Mouse (Mus musculus) layer of hippocampus, postnatal 14 days (tissue): ENCODE data around the gene Auh. TPM values are rescaled to one million over a fixed set of nuclear protein-coding genes. Genes with fewer than 3 reads are reported as not detected.

Source experiments
- DNase-seq, 2 experiments: peaks; one replicate each; pipeline ENCODE4 v3.0.0; 2021 to 2022; ENCODE audit warnings: low spot score in 2 of 2, mixed read lengths in 1 of 2
- long read RNA-seq, 2 experiments: library from polyadenylated mRNA; stranded (forward); transcript quantifications; one replicate each; pipeline ENCODE4 v2.0.0; 2021
- total RNA-seq, 2 experiments: library from RNA; stranded (reverse); gene quantifications; 2 replicates each; pipeline ENCODE4 v1.2.3; 2021

The Auh gene
- total RNA-seq = 100 to 1,000 TPM in 1 of 2 experiments, 10 to 100 TPM in 1; 99.3 to 109 TPM
- long read RNA-seq, experiment 1, transcript Auh-201 (10 exons, 1,320 nt) = major isoform, 75 of 95 reads
- long read RNA-seq, experiment 1, partial matches to known transcripts = 5 of 95 reads
- long read RNA-seq, experiment 1, other reads (novel, unspliced or antisense) = 13 of 95 reads
- long read RNA-seq, experiment 2, transcript Auh-201 (10 exons, 1,320 nt) = major isoform, 82 of 102 reads
- long read RNA-seq, experiment 2, partial matches to known transcripts = 5 of 102 reads
- long read RNA-seq, experiment 2, other reads (novel, unspliced or antisense) = 15 of 102 reads

GRCm38 (mm10) chr13:52929209-52930171 lies at the start of gene Auh:
Gene Auh (minus strand): TSS chr13:52929681.
- peak; percentile 70 to 77 for DNase-seq

- DNase-seq = peak in 1 of 2 experiments; percentile 28
Measured at GRCm38 (mm10) chr13:52978321-52978981, 49.0 kb upstream of the Auh start.

- no peak for DNase-seq
Measured at GRCm38 (mm10) chr13:52977757-52978156, 48.3 kb upstream of the Auh start.

- DNase-seq = no peak
Measured at GRCm38 (mm10) chr13:52977221-52977609, 47.7 kb upstream of the Auh start.

- no peak for DNase-seq
Measured at GRCm38 (mm10) chr13:52976510-52977220, 47.2 kb upstream of the Auh start.

GRCm38 (mm10) chr13:52976130-52976509 lies 46.6 kb upstream of the Auh start:
- no peak for DNase-seq

- DNase-seq = no peak
Measured at GRCm38 (mm10) chr13:52974676-52975075, 45.2 kb upstream of the Auh start.

- no peak for DNase-seq
Measured at GRCm38 (mm10) chr13:52973427-52973826, 43.9 kb upstream of the Auh start.

- DNase-seq = no peak
Measured at GRCm38 (mm10) chr13:52972626-52973025, 43.1 kb upstream of the Auh start.

- no peak for DNase-seq
Measured at GRCm38 (mm10) chr13:52970876-52971275, 41.4 kb upstream of the Auh start.

GRCm38 (mm10) chr13:52962922-52963321 lies 33.4 kb upstream of the Auh start:
- DNase-seq = no peak

- DNase-seq = no peak
Measured at GRCm38 (mm10) chr13:52962361-52962760, 32.9 kb upstream of the Auh start.

GRCm38 (mm10) chr13:52953779-52954553 lies 24.5 kb upstream of the Auh start:
- no peak for DNase-seq

GRCm38 (mm10) chr13:52949211-52949610 lies 19.7 kb upstream of the Auh start:
- DNase-seq = no peak

- no peak for DNase-seq
Measured at GRCm38 (mm10) chr13:52947545-52947944, 18.1 kb upstream of the Auh start.

GRCm38 (mm10) chr13:52945769-52946168 lies 16.3 kb upstream of the Auh start:
- DNase-seq = no peak

GRCm38 (mm10) chr13:52944116-52944515 lies 14.6 kb upstream of the Auh start:
- no peak for DNase-seq

GRCm38 (mm10) chr13:52942876-52943388 lies 13.5 kb upstream of the Auh start:
- no peak for DNase-seq

- DNase-seq = no peak
Measured at GRCm38 (mm10) chr13:52940956-52941355, 11.5 kb upstream of the Auh start.

GRCm38 (mm10) chr13:52930582-52930981 lies 1.1 kb upstream of the Auh start:
- DNase-seq = no peak
